Mouse (Mus musculus): Measurements from ENCODE around the gene Ano10. TPM values are rescaled to one million over a fixed set of nuclear protein-coding genes. Genes with fewer than 3 reads are reported as not detected.

Gene Ano10
- 20.4 TPM for polyA plus RNA-seq (2015; fragmentation: Illumina TruSeq; extraction: RNeasy Lipid Tissue Mini Kit (QIAGEN cat#74804); ENCODE audit: insufficient read depth, low replicate concordance)

DNA sequence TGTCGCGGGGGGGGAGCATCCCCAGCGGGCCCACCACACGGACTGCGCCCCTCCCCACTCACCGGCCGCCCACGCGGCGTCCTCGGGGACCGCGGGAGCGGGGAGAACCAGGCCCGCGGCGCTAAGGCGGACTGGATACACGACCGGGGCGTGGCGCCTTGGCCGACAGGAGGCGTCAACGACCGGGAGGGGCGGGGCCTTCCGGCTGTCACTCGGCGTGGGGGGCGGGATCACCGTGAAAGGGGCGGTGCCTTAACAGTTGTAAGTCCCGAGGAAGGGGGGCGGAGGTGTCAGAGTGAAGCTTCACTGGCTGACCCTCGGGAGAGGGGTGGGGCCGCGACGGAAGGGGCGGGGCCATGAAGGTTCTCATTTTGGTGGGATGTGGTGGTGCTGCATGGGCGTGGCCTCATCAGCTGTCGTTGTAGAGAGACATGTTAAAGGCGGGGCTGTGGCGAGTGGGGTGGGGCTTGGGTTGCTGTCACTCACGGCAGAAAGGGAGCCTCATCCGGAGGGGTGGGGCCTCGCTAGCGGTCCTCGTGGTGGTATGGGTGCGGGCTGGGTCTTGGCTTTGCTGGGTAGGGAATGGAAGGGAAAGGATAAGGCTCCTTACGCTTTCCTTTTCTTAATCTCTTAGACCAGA, at the start of gene Ano10:
TSS of gene Ano10 (minus strand) at position 182 of the 640 bp plus-strand sequence.

Other genes with a start within 250 kb of the Ano10 start
- gene Snrk, start 177.2 kb downstream of the Ano10 start, polyA plus RNA-seq (2015; fragmentation: Illumina TruSeq; extraction: RNeasy Lipid Tissue Mini Kit (QIAGEN cat#74804); ENCODE audit: insufficient read depth, low replicate concordance) = 62.7 TPM
- 16.2 TPM for gene Abhd5, start 57.2 kb upstream of the Ano10 start, polyA plus RNA-seq (2015; fragmentation: Illumina TruSeq; extraction: RNeasy Lipid Tissue Mini Kit (QIAGEN cat#74804); ENCODE audit: insufficient read depth, low replicate concordance)

Measured in spleen, adult 10 weeks (tissue).